Mouse (Mus musculus) gastrocnemius, adult 2 months (tissue): ENCODE results near the gene Klf12. TPM values are rescaled to one million over a fixed set of nuclear protein-coding genes. Genes with fewer than 3 reads are reported as not detected.

Experiments
- DNase-seq: peaks from one replicate; pipeline ENCODE4 v3.0.0; 2022
- H3K27ac ChIP-seq: fragments of 200-600 bp; 2 replicates; pipeline ENCODE4 v1.8.1; 2022; ENCODE audit warnings: mild to moderate bottlenecking
- H3K4me3 ChIP-seq: fragments of 200-600 bp; 2 replicates; pipeline ENCODE4 v1.8.1; 2022; ENCODE audit warnings: mild to moderate bottlenecking, moderate library complexity
- CTCF ChIP-seq: fragments of 200-600 bp; IDR thresholded peaks from 2 replicates; pipeline ENCODE4 v1.8.1; 2022; ENCODE audit warnings: antibody characterized with exemption, mild to moderate bottlenecking, moderate library complexity
- intact Hi-C: fragments of 180-260 bp; cut with DNase I; formaldehyde crosslinking; loops from one replicate; pipeline ENCODE4 v1.15.1; 2025
- total RNA-seq, 2 experiments: library from RNA; stranded (reverse); gene quantifications; 2 replicates each; pipeline ENCODE4 v1.2.3; 2021

Gene Klf12
- total RNA-seq, 2 experiments from 2014 or later, result 10.3 to 16.8 TPM

- Histone ChIP-seq H3K27ac (peak overlapping the region; percentile 95), H3K4me3 (peak overlapping the region; percentile 93)
- peak; percentile 84 for DNase-seq
- intact Hi-C loops, result loop anchor here (2.0 to 10.0 kb wide), 5 partner anchors 73 to 350 kb away; no protein-coding TSS in a partner anchor
- TF ChIP-seq CTCF, result no peak
These were observed 579 bp upstream of the Klf12 start for GRCm38 (mm10) chr14:100284861-100285655.

GRCm38 (mm10) chr14:100283411-100284118, 914 bp downstream of the Klf12 start:
- DNase-seq, result peak; percentile 51
- intact Hi-C loops, result loop anchor here (2.0 to 10.0 kb wide), 4 partner anchors 71 to 349 kb away; no protein-coding TSS in a partner anchor
- no peak for TF ChIP-seq CTCF
- H3K27ac ChIP-seq, result peak overlapping the region; percentile 95
- H3K4me3 ChIP-seq, result peak overlapping the region; percentile 93

DNA sequence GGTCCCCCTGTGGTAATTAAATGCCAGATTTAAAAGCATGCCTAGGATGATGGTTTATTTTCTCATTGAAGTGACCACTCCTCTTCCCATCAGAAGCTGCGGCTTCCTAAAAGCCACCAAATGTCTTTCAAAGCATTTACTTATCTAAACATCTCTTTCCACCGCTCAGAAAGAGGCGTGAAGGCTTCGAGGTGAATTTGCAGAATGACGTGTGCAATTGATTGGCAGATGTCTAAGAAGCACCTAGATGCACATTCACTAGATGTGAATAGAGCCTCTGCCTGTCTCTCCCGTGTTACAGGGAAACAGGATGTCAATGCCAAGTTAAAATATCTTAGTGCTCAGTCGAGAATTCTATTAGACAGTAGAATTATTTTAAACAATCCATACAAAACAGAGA, 1.8 kb downstream of the Klf12 start:
- intact Hi-C loops, result loop anchor here (5.0 to 10.0 kb wide), 2 partner anchors 70 to 348 kb away; no protein-coding TSS in a partner anchor
- peak overlapping the region; percentile 93 for H3K4me3 ChIP-seq
- no peak for TF ChIP-seq CTCF
- H3K27ac ChIP-seq, result peak overlapping the region; percentile 95
- DNase-seq, result no peak

- DNase-seq, result no peak
- no peak for TF ChIP-seq CTCF
- intact Hi-C loops, result loop anchor here (5.0 to 10.0 kb wide), 2 partner anchors 69 to 347 kb away; no protein-coding TSS in a partner anchor
- Histone ChIP-seq H3K4me3 (no peak overlapping the region; the same call in 1 of the 2 replicates), H3K27ac (peak overlapping the region; percentile 95)
These were observed 2.7 kb downstream of the Klf12 start for GRCm38 (mm10) chr14:100281734-100282133.

GRCm38 (mm10) chr14:100274179-100274578, 10.3 kb downstream of the Klf12 start:
- intact Hi-C loops, result no loop called here
- TF ChIP-seq CTCF, result no peak
- no peak for DNase-seq
- Histone ChIP-seq H3K27ac (no peak overlapping the region), H3K4me3 (no peak overlapping the region)

GRCm38 (mm10) chr14:100260531-100260930, 23.9 kb downstream of the Klf12 start:
- Histone ChIP-seq H3K4me3 (peak overlapping the region; percentile 38), H3K27ac (peak overlapping the region; percentile 80)
- no peak for TF ChIP-seq CTCF
- DNase-seq, result peak; percentile 37
- intact Hi-C loops, result no loop called here

- no peak for TF ChIP-seq CTCF
- Histone ChIP-seq H3K4me3 (no peak overlapping the region), H3K27ac (no peak overlapping the region)
- DNase-seq, result no peak
- intact Hi-C loops, result no loop called here
These were observed 41.4 kb downstream of the Klf12 start for GRCm38 (mm10) chr14:100243046-100243445.

DNA sequence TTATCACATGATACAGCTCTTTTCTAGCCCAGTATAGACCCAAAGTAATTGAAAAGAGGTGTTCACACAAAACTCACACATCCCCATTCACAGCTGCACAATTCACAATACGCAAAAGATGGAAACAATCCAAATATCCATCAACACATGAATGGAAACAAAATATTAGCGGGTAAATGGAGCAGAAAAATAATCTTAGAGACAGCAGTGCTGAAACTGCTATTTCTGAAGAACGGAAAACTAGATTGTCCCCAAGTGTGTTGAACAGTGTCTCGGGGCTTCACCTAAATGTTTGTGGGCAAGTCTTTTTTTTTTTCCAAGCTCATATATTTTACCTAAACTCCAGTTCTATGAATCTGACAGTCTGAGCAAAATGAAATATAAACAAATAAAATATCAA, 44.6 kb downstream of the Klf12 start:
- intact Hi-C loops, result no loop called here
- TF ChIP-seq CTCF, result no peak
- Histone ChIP-seq H3K4me3 (no peak overlapping the region), H3K27ac (no peak overlapping the region)
- DNase-seq, result no peak

DNA sequence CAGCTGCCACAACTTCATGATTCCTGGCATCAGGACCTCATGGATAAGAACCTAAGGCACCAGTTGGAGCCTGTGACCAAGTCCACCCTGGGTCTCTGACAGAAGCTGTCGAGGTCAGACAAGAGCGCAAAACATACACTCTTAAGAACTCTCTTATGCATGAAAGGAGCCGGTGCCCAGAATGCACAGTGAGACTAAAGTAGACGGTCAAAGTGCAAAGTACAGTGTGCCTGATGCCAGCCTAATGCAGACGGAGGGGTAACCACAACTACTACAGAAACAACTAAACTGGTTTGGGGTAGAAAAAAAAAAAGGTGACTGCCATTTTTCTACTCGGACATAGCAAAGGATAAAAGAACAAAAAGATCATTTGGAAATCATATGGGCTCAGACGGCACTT, 47.7 kb downstream of the Klf12 start:
- DNase-seq, result no peak
- TF ChIP-seq CTCF, result no peak
- H3K27ac ChIP-seq, result no peak overlapping the region
- intact Hi-C loops, result no loop called here
- no peak overlapping the region for H3K4me3 ChIP-seq

DNA sequence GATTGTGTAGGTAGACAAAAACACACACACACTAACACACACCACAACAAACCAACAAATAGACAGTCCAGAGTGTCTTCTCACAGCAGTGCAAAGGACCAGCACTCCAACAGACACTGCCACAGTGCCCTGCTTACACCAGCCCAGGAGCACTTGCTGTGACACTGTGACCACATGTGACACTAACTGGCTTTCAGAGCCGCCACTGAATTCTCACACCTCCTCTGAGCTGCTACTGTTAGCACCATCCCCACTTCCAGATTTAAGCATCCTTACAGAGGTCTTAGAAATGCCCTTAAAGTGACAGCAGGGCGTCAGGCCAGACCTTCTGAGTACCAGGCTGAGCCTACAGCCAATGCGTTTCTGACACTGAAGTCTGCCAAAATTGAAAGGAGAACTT, 48.7 kb downstream of the Klf12 start:
- intact Hi-C loops, result no loop called here
- Histone ChIP-seq H3K27ac (no peak overlapping the region), H3K4me3 (no peak overlapping the region)
- no peak for TF ChIP-seq CTCF
- peak; percentile 21 for DNase-seq

GRCm38 (mm10) chr14:100231384-100231783, 53.1 kb downstream of the Klf12 start:
- no peak overlapping the region for H3K27ac ChIP-seq
- intact Hi-C loops, result no loop called here
- no peak overlapping the region for H3K4me3 ChIP-seq
- DNase-seq, result no peak
- no peak for TF ChIP-seq CTCF

- no peak for DNase-seq
- TF ChIP-seq CTCF, result no peak
- no peak overlapping the region for H3K4me3 ChIP-seq
- intact Hi-C loops, result no loop called here
- H3K27ac ChIP-seq, result no peak overlapping the region
These were observed 56.4 kb downstream of the Klf12 start for GRCm38 (mm10) chr14:100228120-100228519.

DNA sequence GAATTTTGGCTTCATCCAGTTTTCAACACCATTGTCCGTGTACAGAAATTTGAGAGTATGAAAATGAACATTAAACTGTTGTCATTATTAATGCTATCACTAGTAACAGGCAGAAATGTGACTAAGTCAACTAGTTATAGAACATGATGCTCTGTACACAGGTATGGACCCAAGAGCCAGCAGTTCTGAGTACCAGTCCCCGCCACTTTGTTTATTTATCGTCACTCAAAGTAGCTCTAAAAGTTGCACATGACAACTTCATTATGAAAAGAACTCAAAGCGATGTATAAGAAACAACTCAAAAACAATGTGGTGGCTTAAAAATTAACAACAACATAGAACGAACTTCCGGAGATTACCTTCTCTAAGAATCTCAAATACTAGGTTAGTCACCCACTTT, 56.8 kb downstream of the Klf12 start:
- TF ChIP-seq CTCF, result no peak
- Histone ChIP-seq H3K4me3 (no peak overlapping the region), H3K27ac (no peak overlapping the region)
- intact Hi-C loops, result no loop called here
- DNase-seq, result no peak
